Mouse (Mus musculus) embryonic facial prominence, embryonic 15.5 days (tissue): ENCODE measurements at regions not wholly inside any gene's neighbourhood (a gene's known extent, or its start where the extent isn't known, plus 50 kb on each side); places are given as distances from the start of the nearest gene placed in this dataset.

Experiments used
- ATAC-seq: fragments of 200-750 bp; cut with Nextera tagmentation; 2 replicates; pipeline ENCODE4 v1.8.0; 2017; ENCODE audit warnings: low read depth, moderate TSS enrichment; ENCODE audit not compliant: insufficient number of reproducible peaks, low FRiP score, low TSS enrichment
- H3K27ac ChIP-seq: fragments of 300-500 bp; sonication (generic); replicated peaks from 2 replicates; pipeline ENCODE4 v1.5.1; 2015; ENCODE audit warnings: mild to moderate bottlenecking, inconsistent platforms
- H3K27me3 ChIP-seq: fragments of 300-500 bp; sonication (generic); 2 replicates; pipeline ENCODE4 v1.6.1; 2015; ENCODE audit warnings: inconsistent platforms
- H3K36me3 ChIP-seq: fragments of 300-500 bp; sonication (generic); 2 replicates; pipeline ENCODE4 v1.6.1; 2015; ENCODE audit warnings: mild to moderate bottlenecking, inconsistent platforms
- H3K4me1 ChIP-seq: fragments of 300-500 bp; sonication (generic); 2 replicates; pipeline ENCODE4 v1.6.1; 2015; ENCODE audit warnings: inconsistent platforms
- H3K4me2 ChIP-seq: fragments of 300-500 bp; sonication (generic); replicated peaks from 2 replicates; pipeline ENCODE4 v1.6.1; 2015; ENCODE audit warnings: mild to moderate bottlenecking, inconsistent platforms
- H3K4me3 ChIP-seq: fragments of 300-500 bp; sonication (generic); replicated peaks from 2 replicates; pipeline ENCODE4 v1.5.1; 2015; ENCODE audit warnings: mild to moderate bottlenecking, inconsistent platforms
- H3K9ac ChIP-seq: fragments of 300-500 bp; sonication (generic); 2 replicates; pipeline ENCODE4 v1.6.1; 2015; ENCODE audit warnings: inconsistent platforms
- H3K9me3 ChIP-seq: fragments of 300-500 bp; sonication (generic); replicated peaks from 2 replicates; pipeline ENCODE4 v1.6.1; 2016; ENCODE audit warnings: inconsistent platforms
- WGBS: fragments of 180-500 bp; shearing (Covaris S2); methylation state at CpG from one replicate; pipeline ENCODE4 v1.1.7; 2015; 5-methylcytosine and 5-hydroxymethylcytosine counted together

GRCm38 (mm10) chr15:31752632-31753031, 151.0 kb downstream of the Fam173b start:
- WGBS, result 56% methylated on average over 2 of the region's 2 CpGs
- Histone ChIP-seq H3K27ac (no peak overlapping the region), H3K36me3 (no peaks in the 10 kb centered on the region), H3K4me3 (no peak overlapping the region), H3K9ac (no peak overlapping the region), H3K4me2 (no peak overlapping the region), H3K9me3 (no peaks in the 10 kb centered on the region), H3K27me3 (no peaks in the 10 kb centered on the region), H3K4me1 (no peaks in the 10 kb centered on the region)
- ATAC-seq, result no peak; the same call in 1 of the 2 replicates

- no peak overlapping the region for H3K9ac ChIP-seq
- WGBS, result 29% methylated on average over 14 of the region's 14 CpGs
- H3K9me3 ChIP-seq, result no peaks in the 10 kb centered on the region
- H3K4me3 ChIP-seq, result no peak overlapping the region
- H3K27ac ChIP-seq, result no peak overlapping the region
- H3K36me3 ChIP-seq, result no peaks in the 10 kb centered on the region
- ATAC-seq, result peak; percentile 47; the same call in 1 of the 2 replicates
- no peaks in the 10 kb centered on the region for H3K4me1 ChIP-seq
- no peak overlapping the region for H3K4me2 ChIP-seq
- no peaks in the 10 kb centered on the region for H3K27me3 ChIP-seq
Measured at GRCm38 (mm10) chr15:31753578-31754281, 152.1 kb downstream of the Fam173b start.

GRCm38 (mm10) chr15:31768959-31769844, 167.6 kb downstream of the Fam173b start:
- 77% methylated on average over 12 of the region's 12 CpGs for WGBS
- Histone ChIP-seq H3K4me1 (no peaks in the 10 kb centered on the region), H3K9ac (no peak overlapping the region)

GRCm38 (mm10) chr15:31783081-31783480, 181.4 kb downstream of the Fam173b start:
- Histone ChIP-seq H3K9me3 (no peaks in the 10 kb centered on the region), H3K4me2 (no peak overlapping the region), H3K27ac (no peak overlapping the region), H3K9ac (no peak overlapping the region), H3K36me3 (no peaks in the 10 kb centered on the region), H3K27me3 (no peaks in the 10 kb centered on the region), H3K4me1 (no peaks in the 10 kb centered on the region), H3K4me3 (no peak overlapping the region)
- ATAC-seq, result no peak
- 82% methylated on average over 2 of the region's 2 CpGs for WGBS

More at GRCm38 (mm10) chr15:31768959-31769844, 167.6 kb downstream of the Fam173b start:
- Histone ChIP-seq H3K27ac (no peak overlapping the region), H3K36me3 (no peaks in the 10 kb centered on the region), H3K4me3 (no peak overlapping the region), H3K9me3 (no peaks in the 10 kb centered on the region), H3K27me3 (no peaks in the 10 kb centered on the region), H3K4me2 (no peak overlapping the region)
- no peak for ATAC-seq

GRCm38 (mm10) chr15:31785022-31785421, 183.4 kb downstream of the Fam173b start:
- Histone ChIP-seq H3K4me1 (no peaks in the 10 kb centered on the region), H3K27me3 (no peaks in the 10 kb centered on the region), H3K9ac (no peak overlapping the region), H3K36me3 (no peaks in the 10 kb centered on the region), H3K4me2 (no peak overlapping the region), H3K27ac (no peak overlapping the region), H3K4me3 (no peak overlapping the region), H3K9me3 (no peaks in the 10 kb centered on the region)
- no peak for ATAC-seq
- WGBS, result 76% methylated on average over 3 of the region's 3 CpGs

- WGBS, result 86% methylated on average over 2 of the region's 2 CpGs
- Histone ChIP-seq H3K4me2 (no peak overlapping the region), H3K27ac (no peak overlapping the region), H3K36me3 (no peaks in the 10 kb centered on the region), H3K4me1 (no peaks in the 10 kb centered on the region), H3K9ac (no peak overlapping the region), H3K27me3 (no peaks in the 10 kb centered on the region), H3K9me3 (no peaks in the 10 kb centered on the region), H3K4me3 (no peak overlapping the region)
- ATAC-seq, result no peak
Measured at GRCm38 (mm10) chr15:31798863-31799262, 197.2 kb downstream of the Fam173b start.

- Histone ChIP-seq H3K9ac (no peak overlapping the region), H3K4me3 (no peak overlapping the region), H3K27ac (no peak overlapping the region), H3K36me3 (no peaks in the 10 kb centered on the region), H3K4me1 (no peaks in the 10 kb centered on the region), H3K4me2 (no peak overlapping the region), H3K9me3 (no peaks in the 10 kb centered on the region), H3K27me3 (no peaks in the 10 kb centered on the region)
- no peak for ATAC-seq
- 71% methylated on average over 3 of the region's 3 CpGs for WGBS
Measured at GRCm38 (mm10) chr15:31805522-31805921, 203.9 kb downstream of the Fam173b start.

- H3K4me3 ChIP-seq, result no peak overlapping the region
- 84% methylated on average over 5 of the region's 5 CpGs for WGBS
- H3K4me1 ChIP-seq, result no peaks in the 10 kb centered on the region
Measured at GRCm38 (mm10) chr15:31815551-31815950, 213.9 kb downstream of the Fam173b start.

GRCm38 (mm10) chr15:31819219-31819618, 217.6 kb downstream of the Fam173b start:
- no peak overlapping the region for H3K27ac ChIP-seq
- no peak for ATAC-seq

More at GRCm38 (mm10) chr15:31815551-31815950, 213.9 kb downstream of the Fam173b start:
- H3K9me3 ChIP-seq, result no peaks in the 10 kb centered on the region
- H3K36me3 ChIP-seq, result no peaks in the 10 kb centered on the region
- H3K9ac ChIP-seq, result no peak overlapping the region
- H3K27me3 ChIP-seq, result no peaks in the 10 kb centered on the region
- ATAC-seq, result no peak
- no peak overlapping the region for H3K4me2 ChIP-seq
- H3K27ac ChIP-seq, result no peak overlapping the region

GRCm38 (mm10) chr15:31827219-31827618, 225.6 kb downstream of the Fam173b start:
- Histone ChIP-seq H3K27ac (no peak overlapping the region), H3K9ac (no peak overlapping the region), H3K9me3 (no peaks in the 10 kb centered on the region), H3K4me2 (no peak overlapping the region), H3K4me1 (no peaks in the 10 kb centered on the region), H3K4me3 (no peak overlapping the region), H3K27me3 (no peaks in the 10 kb centered on the region), H3K36me3 (no peaks in the 10 kb centered on the region)
- ATAC-seq, result no peak
- 88% methylated on average over 6 of the region's 6 CpGs for WGBS

More at GRCm38 (mm10) chr15:31819219-31819618, 217.6 kb downstream of the Fam173b start:
- Histone ChIP-seq H3K4me1 (no peaks in the 10 kb centered on the region), H3K27me3 (no peaks in the 10 kb centered on the region), H3K9me3 (no peaks in the 10 kb centered on the region), H3K4me2 (no peak overlapping the region), H3K4me3 (no peak overlapping the region), H3K9ac (no peak overlapping the region), H3K36me3 (no peaks in the 10 kb centered on the region)
- WGBS, result 47% methylated on average over 6 of the region's 6 CpGs

- WGBS, result 72% methylated on average over 1 of the region's 1 CpGs
- H3K4me2 ChIP-seq, result no peak overlapping the region
- H3K36me3 ChIP-seq, result no peaks in the 10 kb centered on the region
- H3K27me3 ChIP-seq, result no peaks in the 10 kb centered on the region
- no peak overlapping the region for H3K4me3 ChIP-seq
- no peak for ATAC-seq
- no peak overlapping the region for H3K9ac ChIP-seq
- H3K4me1 ChIP-seq, result no peaks in the 10 kb centered on the region
- H3K27ac ChIP-seq, result no peak overlapping the region
- H3K9me3 ChIP-seq, result no peaks in the 10 kb centered on the region
Measured at GRCm38 (mm10) chr15:31841519-31841918, 239.9 kb downstream of the Fam173b start.
